Mouse (Mus musculus) heart, postnatal 36 days (tissue): ENCODE measurements around the gene Polr3gl. TPM values are rescaled to one million over a fixed set of nuclear protein-coding genes. Genes with fewer than 3 reads are reported as not detected.
A peak's percentile ranks its signal among the peaks of the same experiment; 100 is the strongest.

Experiments
- DNase-seq, 2 experiments: peaks; one replicate each; pipeline ENCODE4 v3.0.0; 2021 to 2022
- intact Hi-C: fragments of 180-260 bp; cut with DNase I; formaldehyde crosslinking; loops from one replicate; pipeline ENCODE4 v1.15.1; 2025
- total RNA-seq, 2 experiments: library from RNA; stranded (reverse); gene quantifications; 2 replicates each; pipeline ENCODE4 v1.2.3; 2021

The Polr3gl gene
- total RNA-seq, 2 experiments from 2014 or later: 30.3 to 33.0 TPM

GRCm38 (mm10) chr3:96559398-96559910, 34.5 kb downstream of the Polr3gl start:
- intact Hi-C loops: no loop called here
- DNase-seq: peak in 1 of 2 experiments; percentile 61

- intact Hi-C loops: no loop called here
- DNase-seq: peak; percentile 32 to 46
These were observed 35.2 kb downstream of the Polr3gl start for GRCm38 (mm10) chr3:96558668-96559196.

- peak in 1 of 2 experiments; percentile 66 for DNase-seq
These were observed 35.8 kb downstream of the Polr3gl start for GRCm38 (mm10) chr3:96558159-96558558.

GRCm38 (mm10) chr3:96557694-96558093, 36.3 kb downstream of the Polr3gl start, which contains the start of gene Txnip:
Gene Txnip, plus strand, starts transcription at chr3:96557957.
- peak; percentile 100 for DNase-seq
- intact Hi-C loops: loop anchor here (1.0 kb wide), 1 partner anchor 19 kb away; the partner anchor contains the start of gene Gm16253

More at GRCm38 (mm10) chr3:96558159-96558558, 35.8 kb downstream of the Polr3gl start:
- intact Hi-C loops: no loop called here

- intact Hi-C loops: loop anchor here (1.0 kb wide), 1 partner anchor 19 kb away; the partner anchor contains the start of gene Gm16253
- peak; percentile 32 to 51 for DNase-seq
These were observed 37.0 kb downstream of the Polr3gl start for GRCm38 (mm10) chr3:96556651-96557635.

GRCm38 (mm10) chr3:96555999-96556614, 37.9 kb downstream of the Polr3gl start:
- intact Hi-C loops: no loop called here
- DNase-seq: peak in 1 of 2 experiments; percentile 44

GRCm38 (mm10) chr3:96555041-96555596, 38.9 kb downstream of the Polr3gl start:
- DNase-seq: peak; percentile 83 to 90
- intact Hi-C loops: no loop called here

GRCm38 (mm10) chr3:96554251-96554650, 39.7 kb downstream of the Polr3gl start:
- peak in 1 of 2 experiments; percentile 16 for DNase-seq
- intact Hi-C loops: no loop called here

GRCm38 (mm10) chr3:96553601-96554000, 40.4 kb downstream of the Polr3gl start:
- intact Hi-C loops: no loop called here
- peak; percentile 18 for DNase-seq

GRCm38 (mm10) chr3:96551890-96552289, 42.1 kb downstream of the Polr3gl start:
- DNase-seq: peak in 1 of 2 experiments; percentile 49
- intact Hi-C loops: loop anchor here (1.0 kb wide), 1 partner anchor 28 kb away; no protein-coding TSS in a partner anchor

- peak; percentile 69 to 70 for DNase-seq
- intact Hi-C loops: loop anchor here (1.0 kb wide), 1 partner anchor 29 kb away; no protein-coding TSS in a partner anchor
These were observed 42.8 kb downstream of the Polr3gl start for GRCm38 (mm10) chr3:96551203-96551602.

GRCm38 (mm10) chr3:96549346-96549745, 44.6 kb downstream of the Polr3gl start:
- no peak for DNase-seq
- intact Hi-C loops: no loop called here

GRCm38 (mm10) chr3:96548824-96549223, 45.2 kb downstream of the Polr3gl start:
- intact Hi-C loops: no loop called here
- DNase-seq: no peak

- peak; percentile 83 to 90 for DNase-seq
- intact Hi-C loops: loop anchor here (1.0 to 2.0 kb wide), 3 partner anchors 92 to 161 kb away; partner anchors contain the start of gene Nudt17
These were observed 46.5 kb downstream of the Polr3gl start for GRCm38 (mm10) chr3:96547389-96547960.

GRCm38 (mm10) chr3:96546880-96547279, 47.1 kb downstream of the Polr3gl start:
- DNase-seq: no peak
- intact Hi-C loops: loop anchor here (1.0 to 2.0 kb wide), 3 partner anchors 92 to 162 kb away; partner anchors contain the start of gene Nudt17

- no peak for DNase-seq
These were observed 48.4 kb downstream of the Polr3gl start for GRCm38 (mm10) chr3:96545565-96545964.

GRCm38 (mm10) chr3:96543345-96543744, 50.6 kb downstream of the Polr3gl start:
- intact Hi-C loops: no loop called here
- DNase-seq: no peak

More at GRCm38 (mm10) chr3:96545565-96545964, 48.4 kb downstream of the Polr3gl start:
- intact Hi-C loops: no loop called here

- DNase-seq: no peak
- intact Hi-C loops: no loop called here
These were observed 51.4 kb downstream of the Polr3gl start for GRCm38 (mm10) chr3:96542554-96542953.

GRCm38 (mm10) chr3:96541328-96542078, 52.5 kb downstream of the Polr3gl start:
- intact Hi-C loops: no loop called here
- no peak for DNase-seq
